Mouse (Mus musculus) left cerebral cortex, adult 2 months (tissue): ENCODE results near the gene Arhgap9. TPM values are rescaled to one million over a fixed set of nuclear protein-coding genes. Genes with fewer than 3 reads are reported as not detected.

Source experiments
- DNase-seq, 2 experiments: peaks; one replicate each; pipeline ENCODE4 v3.0.0; 2021 to 2022; ENCODE audit warnings: low spot score in 2 of 2, mixed read lengths in 1 of 2; ENCODE audit errors: extremely low spot score in 1 of 2
- H3K27ac ChIP-seq: fragments of 200-600 bp; 2 replicates; pipeline ENCODE4 v1.8.1; 2022
- H3K4me3 ChIP-seq: fragments of 200-600 bp; 2 replicates; pipeline ENCODE4 v1.8.1; 2022
- CTCF ChIP-seq: fragments of 200-600 bp; IDR thresholded peaks from 2 replicates; pipeline ENCODE4 v1.8.1; 2022; ENCODE audit warnings: antibody characterized with exemption, mild to moderate bottlenecking, moderate library complexity
- intact Hi-C: fragments of 180-260 bp; cut with DNase I; formaldehyde crosslinking; loops from one replicate; pipeline ENCODE4 v1.15.1; 2025
- total RNA-seq, 2 experiments: library from RNA; stranded (reverse); gene quantifications; 2 replicates each; pipeline ENCODE4 v1.2.3; 2021

Gene Arhgap9
- total RNA-seq, 2 experiments from 2014 or later = 0.47 to 1.2 TPM

DNA sequence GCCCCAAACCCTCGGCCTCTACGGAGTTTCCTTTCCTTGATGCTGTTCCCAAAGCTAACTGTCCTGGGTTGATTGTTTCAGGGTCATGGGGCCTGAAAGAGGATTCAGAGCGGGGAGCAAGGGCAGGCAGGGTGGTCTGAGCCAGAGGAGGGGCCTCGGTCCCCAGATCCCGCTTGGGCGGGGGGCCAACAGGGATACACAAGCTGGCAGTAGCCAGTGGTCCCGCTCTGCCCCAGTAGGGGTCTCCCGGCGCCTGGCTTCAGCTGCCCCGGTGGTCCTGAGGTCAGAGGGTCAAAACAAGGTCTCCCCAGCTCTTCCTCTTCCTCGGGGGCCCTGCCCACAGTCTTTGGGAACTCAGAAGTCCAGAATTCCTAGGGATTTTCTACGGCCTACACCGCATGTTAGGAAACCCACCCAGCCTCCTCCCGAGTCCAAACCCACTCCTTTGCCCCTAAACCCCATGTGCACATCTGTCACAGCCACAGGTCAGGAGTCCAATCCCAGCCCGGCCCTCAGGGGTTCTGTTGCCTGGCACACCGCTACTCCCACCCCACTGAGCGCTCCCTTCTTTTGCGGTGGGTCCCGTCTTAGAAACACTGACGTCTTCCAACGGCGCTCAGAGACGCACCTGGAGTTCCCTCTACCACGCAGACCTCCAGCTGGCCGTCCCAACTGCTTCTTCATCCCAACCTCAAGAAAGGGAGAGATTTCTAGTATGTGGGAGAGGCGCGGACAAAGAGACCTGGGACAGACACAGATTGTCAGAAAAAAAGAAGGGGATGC, 19.0 kb downstream of the Arhgap9 start:
- intact Hi-C loops = no loop called here
- Histone ChIP-seq H3K27ac (no peak overlapping the region), H3K4me3 (no peak overlapping the region)
- DNase-seq = no peak
- TF ChIP-seq CTCF = no peak

DNA sequence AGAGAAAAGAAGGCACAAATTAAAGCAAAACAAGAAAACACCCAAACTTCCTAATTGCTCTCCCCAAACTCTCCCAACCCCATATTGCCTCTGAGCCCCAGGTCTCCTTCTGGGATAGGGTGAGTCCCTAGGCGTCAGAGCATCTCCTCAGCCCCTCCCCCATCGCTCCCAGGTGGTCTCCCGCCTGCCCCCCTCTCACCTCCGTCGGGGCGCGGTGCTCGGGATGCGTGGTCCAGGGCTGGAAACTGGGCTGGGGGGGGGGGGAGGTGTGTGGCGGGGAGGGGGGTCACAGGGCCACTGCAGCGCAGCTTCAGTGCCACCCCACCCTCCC, 19.6 kb downstream of the Arhgap9 start:
- no peak overlapping the region for H3K27ac ChIP-seq
- DNase-seq = no peak
- no peak for TF ChIP-seq CTCF
- H3K4me3 ChIP-seq = peak overlapping the region; percentile 32
- intact Hi-C loops = no loop called here

DNA sequence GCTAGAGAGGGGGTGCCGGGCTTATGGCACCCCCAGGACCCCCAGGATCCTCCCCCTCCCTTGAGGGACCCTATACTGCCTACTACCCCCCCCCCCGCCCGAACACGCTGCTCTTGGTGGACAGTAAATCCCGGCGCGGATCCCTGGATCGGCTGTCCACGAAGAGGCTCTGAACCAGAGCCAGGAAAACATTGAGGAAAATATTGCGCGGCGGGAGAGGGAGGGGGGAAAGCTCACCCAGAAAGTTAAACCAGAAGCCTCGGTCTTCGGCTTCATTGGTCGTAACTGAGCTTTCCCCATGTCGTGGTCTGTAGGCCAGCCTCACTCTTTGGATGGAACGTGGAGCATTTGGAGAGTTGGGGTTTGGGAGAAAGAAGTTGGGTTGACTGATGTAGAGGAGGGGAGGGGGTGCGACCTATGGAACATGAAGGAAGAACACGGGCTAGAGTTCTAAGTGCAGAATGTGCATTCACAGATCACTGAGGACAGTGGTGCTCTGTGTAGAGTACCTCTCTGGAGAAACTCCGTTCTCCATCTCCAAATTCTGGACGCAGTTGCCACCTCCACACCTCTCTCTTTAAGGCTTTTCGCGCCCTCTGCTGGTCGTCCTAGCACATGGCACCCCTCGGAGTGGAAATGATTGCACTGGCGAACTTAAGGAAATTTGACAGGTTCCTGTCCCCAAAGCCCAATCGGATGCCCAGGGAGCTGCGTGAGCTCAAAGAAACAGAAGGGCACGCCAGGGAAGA, 20.3 kb downstream of the Arhgap9 start, which contains the start of gene Gli1:
Gene Gli1 (minus strand): TSS at position 84 of the 749 bp plus-strand sequence.
- TF ChIP-seq CTCF = peak; percentile 88
- peak within 1 kb of the TSS; percentile 32 for H3K4me3 ChIP-seq
- intact Hi-C loops = no loop called here
- peak; percentile 67 to 83 for DNase-seq
- no peak within 1 kb of the TSS for H3K27ac ChIP-seq

DNA sequence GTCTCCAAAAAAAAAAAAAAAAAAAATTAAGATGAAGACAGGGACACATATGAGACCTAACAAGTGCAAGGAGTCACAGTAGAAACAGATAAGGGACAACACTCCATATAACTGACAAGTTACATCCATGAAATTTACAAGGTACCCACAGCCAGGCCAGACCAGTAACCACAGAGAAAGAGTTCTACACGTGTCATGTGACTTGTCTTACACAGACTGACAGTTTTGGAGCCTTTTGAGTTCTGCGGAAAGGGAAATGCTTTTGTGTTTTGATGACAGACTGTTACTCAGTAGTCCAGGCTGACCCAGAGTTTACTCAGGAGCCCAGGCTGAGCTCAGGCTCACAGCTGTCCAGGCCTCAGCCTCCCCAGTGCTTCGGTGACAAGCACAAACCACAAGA, 21.3 kb downstream of the Arhgap9 start:
- Histone ChIP-seq H3K4me3 (no peak overlapping the region), H3K27ac (no peak overlapping the region)
- TF ChIP-seq CTCF = no peak
- intact Hi-C loops = no loop called here
- DNase-seq = no peak

DNA sequence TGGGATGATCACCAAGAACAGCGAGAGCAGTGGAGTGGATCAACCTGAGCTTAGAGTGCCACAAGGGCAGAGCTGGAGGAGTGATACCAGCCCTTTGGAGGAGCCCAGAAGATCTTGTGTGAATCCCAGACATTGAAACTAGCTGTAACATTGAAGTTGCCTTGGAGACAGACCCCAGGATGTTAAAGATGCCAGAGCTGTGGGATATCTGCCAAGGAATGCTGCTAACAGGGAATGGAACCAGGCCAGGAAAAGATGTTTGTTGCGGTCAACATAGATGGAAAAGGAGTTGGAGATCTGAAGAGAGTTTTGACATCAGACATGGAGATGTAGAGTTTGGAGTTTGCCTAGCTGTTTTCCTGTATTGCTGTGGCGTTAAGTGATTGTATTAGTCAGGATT, 24.4 kb downstream of the Arhgap9 start:
- no peak for DNase-seq
- intact Hi-C loops = loop anchor here (1.0 kb wide), 1 partner anchor 53 kb away; no protein-coding TSS in a partner anchor
- Histone ChIP-seq H3K4me3 (no peak overlapping the region), H3K27ac (no peak overlapping the region)
- no peak for TF ChIP-seq CTCF

DNA sequence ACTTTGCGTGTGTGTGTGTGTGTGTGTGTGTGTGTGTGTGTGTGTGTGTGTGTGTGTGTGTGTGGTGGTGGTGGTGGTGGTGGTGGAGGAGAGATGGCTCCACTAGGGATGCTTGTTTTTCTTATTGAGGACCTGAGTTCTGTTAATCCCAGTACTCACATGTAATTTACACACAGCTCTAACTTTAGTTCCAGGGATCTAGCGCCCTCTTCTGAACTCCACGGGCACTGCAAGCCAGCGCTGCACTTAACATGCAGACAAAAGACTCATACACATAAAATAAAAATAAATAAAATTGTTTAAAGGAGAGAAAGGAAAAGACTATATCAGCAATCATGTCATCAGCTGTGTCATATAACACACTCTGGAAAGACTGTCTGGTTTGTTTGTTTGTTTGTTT, 27.2 kb downstream of the Arhgap9 start:
- peak; percentile 36 for TF ChIP-seq CTCF
- Histone ChIP-seq H3K27ac (no peak overlapping the region; the same call in 1 of the 2 replicates), H3K4me3 (no peak overlapping the region)
- DNase-seq = no peak
- intact Hi-C loops = no loop called here

DNA sequence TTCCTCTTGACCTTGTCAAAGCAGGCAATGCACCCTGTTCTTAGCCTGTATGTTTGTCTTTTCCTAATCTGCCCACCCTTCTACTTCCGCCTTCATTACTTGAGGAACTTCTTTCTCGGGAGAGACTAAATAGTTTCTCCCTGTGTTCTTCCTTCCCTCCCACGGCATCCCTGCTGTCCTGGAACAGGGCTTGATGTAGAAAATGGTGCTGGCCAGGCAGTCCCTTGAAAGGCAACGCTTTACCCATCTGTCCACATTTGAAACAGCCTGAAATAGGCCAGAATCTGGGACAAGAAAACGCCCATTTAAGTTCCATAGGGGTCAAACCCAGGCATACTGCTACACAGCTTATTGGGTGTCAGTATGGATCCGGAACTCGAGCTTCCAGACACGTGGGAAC, 28.0 kb downstream of the Arhgap9 start:
- no peak for DNase-seq
- no peak for TF ChIP-seq CTCF
- no peak overlapping the region for H3K4me3 ChIP-seq
- H3K27ac ChIP-seq = peak overlapping the region; percentile 86
- intact Hi-C loops = loop anchor here (1.0 to 5.0 kb wide), 3 partner anchors 30 to 132 kb away; partner anchors contain the start of gene R3hdm2

DNA sequence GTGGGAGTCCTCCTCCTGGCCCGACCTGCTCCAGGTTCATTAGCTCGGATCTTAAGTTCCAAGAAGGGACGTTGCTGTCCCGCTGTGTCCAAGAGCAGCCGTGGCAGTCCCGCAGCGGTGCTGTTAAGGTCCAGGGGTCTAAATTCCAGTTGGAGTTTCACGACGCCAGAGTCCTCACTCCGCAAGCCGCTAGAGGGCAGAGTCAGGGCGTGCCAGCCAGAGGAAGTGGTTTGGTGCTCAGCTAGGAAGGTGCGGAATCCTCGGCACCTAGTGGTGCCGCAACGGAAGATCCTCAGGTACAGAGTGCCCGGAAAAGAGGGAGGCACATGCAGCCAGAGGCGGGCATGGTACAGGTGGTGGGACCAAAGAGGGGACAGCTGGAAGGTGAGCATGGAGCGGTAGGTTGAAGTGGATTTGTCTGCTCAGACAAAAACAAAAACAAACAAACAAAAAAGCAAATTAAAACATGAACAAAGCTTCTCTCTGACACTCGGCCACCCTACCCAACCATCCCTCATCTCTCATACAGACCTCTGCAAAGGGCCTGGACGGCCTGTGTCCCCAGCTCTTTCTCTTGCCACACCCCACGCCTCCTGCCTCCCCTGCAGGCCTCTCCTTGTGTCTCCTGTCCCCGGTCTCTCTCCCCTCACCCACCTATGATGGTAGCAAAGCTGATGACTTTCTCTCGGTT, 29.0 kb downstream of the Arhgap9 start:
- DNase-seq = peak; percentile 71 to 80
- peak overlapping the region; percentile 86 for H3K27ac ChIP-seq
- H3K4me3 ChIP-seq = peak overlapping the region; percentile 14
- TF ChIP-seq CTCF = peak; percentile 85
- intact Hi-C loops = loop anchor here (1.0 to 5.0 kb wide), 3 partner anchors 30 to 132 kb away; partner anchors contain the start of gene R3hdm2

DNA sequence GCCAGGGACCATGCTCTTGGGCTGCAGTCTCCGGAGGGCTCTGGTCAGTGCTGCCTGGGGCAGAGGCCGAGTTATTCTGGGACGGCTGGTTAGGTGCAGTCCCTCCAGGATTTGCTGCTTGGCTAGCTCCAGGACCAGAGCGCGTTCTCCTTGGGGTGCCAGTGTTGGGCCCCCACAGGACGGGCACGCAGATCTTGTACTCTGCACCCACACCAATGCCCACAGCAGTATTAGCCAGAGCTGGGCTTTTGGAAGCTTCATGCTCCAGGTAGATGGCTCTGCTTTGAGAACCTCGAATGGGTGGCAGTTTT, 29.5 kb downstream of the Arhgap9 start:
- DNase-seq = no peak
- Histone ChIP-seq H3K4me3 (no peak overlapping the region; the same call in 1 of the 2 replicates), H3K27ac (peak overlapping the region; percentile 86)
- no peak for TF ChIP-seq CTCF
- intact Hi-C loops = loop anchor here (5.0 kb wide), 1 partner anchor 131 kb away; no protein-coding TSS in a partner anchor

DNA sequence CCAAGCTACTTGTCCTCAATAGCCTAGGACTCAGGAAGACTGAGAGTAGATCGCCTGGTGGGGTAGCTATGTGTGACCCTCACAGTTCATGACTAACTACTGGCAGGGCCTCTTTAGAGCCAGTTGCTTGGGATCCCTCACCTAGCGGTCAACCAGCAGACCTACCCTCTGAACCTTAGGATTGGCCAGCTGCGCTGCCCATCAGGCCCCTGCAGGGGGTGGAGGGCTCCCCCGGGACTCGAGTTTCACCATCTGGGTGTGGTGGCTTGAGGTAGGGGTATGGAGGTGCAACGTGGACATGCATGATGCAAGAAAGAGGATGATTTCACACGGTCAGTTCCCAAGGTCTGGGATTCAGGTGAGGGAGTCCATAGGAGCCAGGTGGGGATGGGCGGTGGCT, 30.0 kb downstream of the Arhgap9 start:
- intact Hi-C loops = loop anchor here (5.0 kb wide), 1 partner anchor 131 kb away; no protein-coding TSS in a partner anchor
- no peak for DNase-seq
- Histone ChIP-seq H3K27ac (peak overlapping the region; percentile 86), H3K4me3 (no peak overlapping the region)
- TF ChIP-seq CTCF = no peak

DNA sequence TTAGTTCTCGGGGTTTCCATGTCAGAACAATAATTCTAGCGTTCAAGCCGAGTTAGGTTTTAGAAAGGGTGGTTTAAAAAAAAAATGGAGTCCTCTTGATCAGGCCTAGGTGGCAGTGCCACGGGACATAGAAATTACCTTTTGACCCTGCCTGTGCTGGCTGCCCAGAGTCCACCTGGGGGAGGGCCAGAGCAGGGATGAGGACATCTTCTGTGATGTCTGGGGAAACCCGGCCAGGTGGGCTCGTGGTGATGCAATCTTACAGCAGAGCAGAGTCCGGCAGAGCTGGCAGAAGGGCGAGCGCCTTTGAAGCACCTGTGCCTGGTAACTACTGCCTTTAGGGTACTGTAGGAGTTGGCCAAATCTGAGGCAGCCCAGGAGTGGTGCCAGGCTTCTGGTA, 30.4 kb downstream of the Arhgap9 start:
- no peak for DNase-seq
- TF ChIP-seq CTCF = no peak
- intact Hi-C loops = loop anchor here (5.0 kb wide), 1 partner anchor 130 kb away; no protein-coding TSS in a partner anchor
- Histone ChIP-seq H3K27ac (peak overlapping the region; percentile 86), H3K4me3 (no peak overlapping the region)

DNA sequence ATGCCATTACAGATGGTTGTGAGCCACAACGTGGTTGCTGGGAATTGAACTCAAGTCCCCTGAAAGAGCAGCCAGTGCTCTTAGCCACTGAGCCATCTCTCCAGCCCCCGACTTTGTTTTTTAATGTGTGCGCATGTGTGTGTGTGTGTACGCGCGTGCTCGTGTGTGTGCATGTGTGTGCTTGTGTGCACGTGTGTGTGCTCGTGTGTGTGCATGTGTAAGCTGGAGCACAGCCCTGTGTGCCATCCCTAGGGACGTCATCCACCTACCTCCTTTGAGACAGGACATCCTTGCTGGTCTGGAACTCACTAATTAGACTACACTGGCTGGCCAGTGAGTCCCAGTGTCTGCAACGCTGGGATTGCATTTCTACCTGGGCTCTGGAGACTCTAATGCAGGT, 31.0 kb downstream of the Arhgap9 start:
- no peak overlapping the region for H3K4me3 ChIP-seq
- intact Hi-C loops = loop anchor here (5.0 kb wide), 1 partner anchor 130 kb away; no protein-coding TSS in a partner anchor
- DNase-seq = no peak
- no peak for TF ChIP-seq CTCF
- H3K27ac ChIP-seq = peak overlapping the region; percentile 86
